Mouse (Mus musculus) embryonic facial prominence, embryonic 12.5 days (tissue): Measurements from ENCODE around the gene Cerkl. TPM values are rescaled to one million over a fixed set of nuclear protein-coding genes. Genes with fewer than 3 reads are reported as not detected.
A peak's percentile ranks its signal among the peaks of the same experiment; 100 is the strongest.

Source experiments
- ATAC-seq: fragments of 200-750 bp; cut with Nextera tagmentation; 2 replicates; pipeline ENCODE4 v1.8.0; 2017; ENCODE audit not compliant: insufficient number of reproducible peaks, insufficient read depth, low FRiP score, low TSS enrichment
- H3K27ac ChIP-seq: fragments of 300-500 bp; sonication (generic); 2 replicates; pipeline ENCODE4 v1.5.1; 2016; ENCODE audit warnings: mild to moderate bottlenecking
- H3K27me3 ChIP-seq: fragments of 300-500 bp; sonication (generic); 2 replicates; pipeline ENCODE4 v1.6.1; 2016; ENCODE audit warnings: mild to moderate bottlenecking, moderate library complexity
- H3K36me3 ChIP-seq: fragments of 300-500 bp; sonication (generic); 2 replicates; pipeline ENCODE4 v1.6.1; 2016; ENCODE audit warnings: mild to moderate bottlenecking
- H3K4me1 ChIP-seq: fragments of 300-500 bp; sonication (generic); 2 replicates; pipeline ENCODE4 v1.6.1; 2016
- H3K4me2 ChIP-seq: fragments of 300-500 bp; sonication (generic); replicated peaks from 2 replicates; pipeline ENCODE4 v1.6.1; 2016; ENCODE audit warnings: mild to moderate bottlenecking, moderate library complexity
- H3K4me3 ChIP-seq: fragments of 300-500 bp; sonication (generic); 2 replicates; pipeline ENCODE4 v1.5.1; 2016; ENCODE audit warnings: mild to moderate bottlenecking
- H3K9ac ChIP-seq: fragments of 300-500 bp; sonication (generic); 2 replicates; pipeline ENCODE4 v1.6.1; 2016; ENCODE audit warnings: mild to moderate bottlenecking, moderate library complexity
- H3K9me3 ChIP-seq: fragments of 300-500 bp; sonication (generic); 2 replicates; pipeline ENCODE4 v1.6.1; 2016; ENCODE audit warnings: mild to moderate bottlenecking, moderate library complexity
- WGBS: fragments of 180-500 bp; shearing (Covaris S2); methylation state at CpG from one replicate; pipeline ENCODE4 v1.1.7; 2016; 5-methylcytosine and 5-hydroxymethylcytosine counted together
- polyA plus RNA-seq: library from polyadenylated mRNA; unstranded; fragments of >200 nt; fragmentation: Nextera tagmentation; extraction: Ambion mirVana; gene quantifications from 2 replicates; pipeline ENCODE4 v1.2.1, GENCODE M21; 2016

Cerkl gene
- polyA plus RNA-seq, 1 experiment from 2014 or later = 2.0 TPM

- Histone ChIP-seq H3K27ac (no peak overlapping the region), H3K36me3 (no peaks in the 10 kb centered on the region), H3K4me2 (no peak overlapping the region), H3K27me3 (peaks cover 75% of the 10 kb centered on the region), H3K4me1 (0 out of 2 replicates have a peak, but pooled peaks cover 6% of the 10 kb centered on the region), H3K9ac (0 out of 2 replicates have a peak overlapping the region, but pooled peaks have one; percentile 15), H3K9me3 (no peaks in the 10 kb centered on the region), H3K4me3 (peak overlapping the region; percentile 36; the same call in 1 of the 2 replicates)
- no peak for ATAC-seq
- WGBS = 4% methylated on average over 10 of the region's 10 CpGs
Observed at GRCm38 (mm10) chr2:79455646-79456045, 939 bp downstream of the Cerkl start.

DNA sequence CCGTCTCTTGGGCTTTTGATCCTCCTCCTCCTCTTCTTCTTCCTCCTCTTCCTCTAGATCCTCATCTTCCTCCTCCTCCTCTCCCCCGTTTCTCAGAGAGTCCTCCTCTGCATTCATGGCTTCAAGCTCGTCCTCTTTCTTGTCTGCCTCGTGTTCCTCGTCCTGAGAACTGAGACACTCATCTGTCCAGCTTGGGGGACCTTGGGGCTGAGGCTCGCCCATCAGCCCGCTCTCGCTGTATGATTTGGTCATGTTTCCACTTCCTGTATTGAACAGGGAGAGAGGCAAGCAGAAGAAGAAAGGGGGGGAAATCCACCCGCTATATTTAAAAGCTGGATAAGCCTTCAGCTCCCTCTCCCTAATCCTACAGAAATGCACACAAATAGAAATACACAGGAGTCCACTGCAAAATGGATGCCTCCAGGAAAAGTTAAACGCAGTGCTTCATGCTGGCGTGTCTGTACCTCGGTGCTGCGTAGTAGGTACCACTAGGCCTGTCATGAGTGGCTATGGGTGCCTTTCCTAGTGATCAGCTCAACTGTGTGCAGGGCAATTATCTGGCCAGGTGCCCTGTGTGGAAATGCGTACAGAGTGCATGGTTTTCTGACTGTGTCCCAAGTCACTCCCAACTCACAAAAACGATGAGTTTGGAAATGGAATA, 1.7 kb downstream of the Cerkl start:
- Histone ChIP-seq H3K27ac (no peak overlapping the region), H3K4me3 (0 out of 2 replicates have a peak overlapping the region, but pooled peaks have one; percentile 33), H3K4me2 (peak overlapping the region; percentile 64; the same call in 1 of the 2 replicates), H3K9ac (no peak overlapping the region), H3K9me3 (no peaks in the 10 kb centered on the region), H3K36me3 (no peaks in the 10 kb centered on the region), H3K4me1 (0 out of 2 replicates have a peak, but pooled peaks cover 6% of the 10 kb centered on the region), H3K27me3 (peaks cover 69% of the 10 kb centered on the region)
- ATAC-seq = no peak
- 9% methylated on average over 15 of the region's 15 CpGs for WGBS

- peak overlapping the region; percentile 33 for H3K4me3 ChIP-seq
- H3K36me3 ChIP-seq = no peaks in the 10 kb centered on the region
- peaks cover 61% of the 10 kb centered on the region for H3K27me3 ChIP-seq
- H3K9me3 ChIP-seq = no peaks in the 10 kb centered on the region
- H3K4me2 ChIP-seq = peak overlapping the region; percentile 64
- H3K9ac ChIP-seq = no peak overlapping the region
- 0 out of 2 replicates have a peak, but pooled peaks cover 5% of the 10 kb centered on the region for H3K4me1 ChIP-seq
- 2% methylated on average over 55 of the region's 55 CpGs for WGBS
- H3K27ac ChIP-seq = no peak overlapping the region
- peak; percentile 64; the same call in 1 of the 2 replicates for ATAC-seq
Observed at GRCm38 (mm10) chr2:79453901-79454781, 2.4 kb downstream of the Cerkl start.

DNA sequence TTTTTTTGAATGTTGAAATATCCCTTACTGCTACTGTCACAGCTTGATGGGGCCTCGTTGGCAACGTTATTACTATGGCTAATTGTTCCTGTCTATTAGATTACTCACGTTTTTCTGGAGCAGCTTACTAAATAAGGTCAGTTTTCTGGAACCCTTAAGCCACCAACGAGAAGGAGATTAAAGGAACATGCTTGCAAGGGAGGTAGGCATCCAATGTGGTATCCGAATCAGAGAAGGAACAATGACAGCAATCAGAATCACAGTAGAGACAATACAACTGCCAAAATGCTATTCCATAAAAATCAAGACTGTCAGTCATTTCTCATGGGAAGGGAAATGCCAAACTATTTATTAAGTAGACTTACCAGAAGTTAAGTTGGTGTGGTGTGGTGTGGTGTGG, 5.1 kb downstream of the Cerkl start:
- Histone ChIP-seq H3K27me3 (peaks cover 34% of the 10 kb centered on the region), H3K27ac (no peak overlapping the region), H3K4me1 (0 out of 2 replicates have a peak, but pooled peaks cover 3% of the 10 kb centered on the region), H3K4me2 (no peak overlapping the region), H3K9me3 (no peaks in the 10 kb centered on the region), H3K9ac (no peak overlapping the region), H3K4me3 (no peak overlapping the region), H3K36me3 (no peaks in the 10 kb centered on the region)
- ATAC-seq = no peak
- 48% methylated on average over 5 of the region's 5 CpGs for WGBS

DNA sequence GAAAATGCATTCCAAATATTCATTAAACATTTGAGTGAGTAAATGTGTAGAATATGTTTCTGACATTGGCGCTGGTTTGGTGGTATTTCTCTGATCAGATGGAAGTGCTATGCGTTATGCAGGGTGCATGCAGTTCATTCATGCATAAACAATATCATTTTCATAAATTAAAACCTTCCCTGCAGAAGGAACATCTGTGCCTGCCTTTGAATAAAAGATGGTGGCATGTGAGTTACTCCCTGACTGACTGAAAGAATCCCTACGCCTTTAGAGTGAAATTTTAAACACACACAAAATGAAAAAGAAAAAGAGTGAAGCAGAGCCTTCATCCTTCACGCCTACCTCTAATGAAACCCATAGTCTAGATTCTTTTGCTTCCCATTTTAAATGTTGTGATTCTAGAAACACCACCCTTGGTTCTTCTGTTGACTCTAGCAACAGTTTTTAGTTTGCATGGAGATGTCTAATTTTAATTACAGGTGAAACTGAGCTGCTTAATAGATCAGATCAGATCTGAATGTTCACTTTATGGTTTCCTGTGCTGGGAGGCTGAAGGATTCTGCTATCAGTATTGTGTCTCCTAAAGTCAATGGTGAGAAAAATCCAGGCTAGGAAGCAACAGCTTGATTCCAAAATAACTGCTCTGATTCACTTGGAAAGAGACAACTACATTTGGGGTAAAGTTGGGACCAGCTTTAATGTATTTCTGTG, 5.7 kb downstream of the Cerkl start:
- Histone ChIP-seq H3K9me3 (no peaks in the 10 kb centered on the region), H3K27ac (no peak overlapping the region), H3K4me3 (no peak overlapping the region), H3K4me2 (no peak overlapping the region), H3K36me3 (no peaks in the 10 kb centered on the region), H3K4me1 (0 out of 2 replicates have a peak, but pooled peaks cover 3% of the 10 kb centered on the region), H3K27me3 (peaks cover 28% of the 10 kb centered on the region), H3K9ac (no peak overlapping the region)
- WGBS = 58% methylated on average over 4 of the region's 4 CpGs
- ATAC-seq = no peak

DNA sequence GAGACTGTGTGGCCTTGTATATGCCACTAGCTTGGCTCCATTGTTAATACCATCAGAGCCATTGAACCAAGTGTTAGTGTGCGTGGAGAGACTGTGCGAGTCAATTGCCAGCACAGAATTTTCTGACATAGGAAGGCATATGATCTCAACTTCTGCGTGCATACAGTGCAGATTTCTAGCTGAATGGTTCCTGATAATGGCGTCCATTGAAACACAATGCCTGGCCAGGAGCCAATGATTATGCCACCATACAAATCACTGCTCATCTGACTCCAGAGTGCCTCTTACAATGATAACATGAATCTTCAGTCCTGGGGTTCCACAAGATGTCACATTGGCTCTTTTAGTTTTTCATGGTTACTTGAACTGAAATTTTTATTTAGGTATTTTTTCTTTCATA, 7.2 kb downstream of the Cerkl start:
- H3K27ac ChIP-seq = no peak overlapping the region
- no peak overlapping the region for H3K4me2 ChIP-seq
- no peak overlapping the region for H3K4me3 ChIP-seq
- peaks cover 13% of the 10 kb centered on the region for H3K27me3 ChIP-seq
- 0 out of 2 replicates have a peak, but pooled peaks cover 3% of the 10 kb centered on the region for H3K4me1 ChIP-seq
- H3K36me3 ChIP-seq = no peaks in the 10 kb centered on the region
- no peak overlapping the region for H3K9ac ChIP-seq
- ATAC-seq = no peak
- 68% methylated on average over 4 of the region's 4 CpGs for WGBS
- no peaks in the 10 kb centered on the region for H3K9me3 ChIP-seq

DNA sequence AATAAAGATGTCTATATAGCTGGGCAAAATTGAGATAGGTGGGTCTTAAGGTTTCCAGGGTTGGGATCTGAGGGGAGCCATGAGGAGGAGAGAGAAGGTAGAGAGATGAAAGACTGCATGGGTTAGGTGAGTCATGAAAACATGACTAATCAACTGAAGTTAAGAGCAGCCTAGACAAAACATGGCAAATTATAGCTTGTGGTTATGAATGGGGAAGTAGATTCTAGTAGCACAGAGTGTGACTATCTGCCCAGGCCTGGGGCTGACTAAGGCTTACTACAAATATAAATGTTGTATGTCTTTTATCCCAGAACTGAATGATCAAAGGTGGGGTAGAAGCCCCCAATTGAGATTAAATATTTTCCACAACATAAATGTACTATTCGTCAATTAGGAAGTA, 9.4 kb downstream of the Cerkl start:
- Histone ChIP-seq H3K4me3 (no peak overlapping the region), H3K27me3 (peaks cover 5% of the 10 kb centered on the region; the same call in 1 of the 2 replicates), H3K9me3 (no peaks in the 10 kb centered on the region), H3K9ac (no peak overlapping the region), H3K36me3 (no peaks in the 10 kb centered on the region), H3K4me1 (no peaks in the 10 kb centered on the region), H3K27ac (no peak overlapping the region), H3K4me2 (no peak overlapping the region)
- no peak for ATAC-seq
- WGBS = 81% methylated on average over 1 of the region's 1 CpGs

DNA sequence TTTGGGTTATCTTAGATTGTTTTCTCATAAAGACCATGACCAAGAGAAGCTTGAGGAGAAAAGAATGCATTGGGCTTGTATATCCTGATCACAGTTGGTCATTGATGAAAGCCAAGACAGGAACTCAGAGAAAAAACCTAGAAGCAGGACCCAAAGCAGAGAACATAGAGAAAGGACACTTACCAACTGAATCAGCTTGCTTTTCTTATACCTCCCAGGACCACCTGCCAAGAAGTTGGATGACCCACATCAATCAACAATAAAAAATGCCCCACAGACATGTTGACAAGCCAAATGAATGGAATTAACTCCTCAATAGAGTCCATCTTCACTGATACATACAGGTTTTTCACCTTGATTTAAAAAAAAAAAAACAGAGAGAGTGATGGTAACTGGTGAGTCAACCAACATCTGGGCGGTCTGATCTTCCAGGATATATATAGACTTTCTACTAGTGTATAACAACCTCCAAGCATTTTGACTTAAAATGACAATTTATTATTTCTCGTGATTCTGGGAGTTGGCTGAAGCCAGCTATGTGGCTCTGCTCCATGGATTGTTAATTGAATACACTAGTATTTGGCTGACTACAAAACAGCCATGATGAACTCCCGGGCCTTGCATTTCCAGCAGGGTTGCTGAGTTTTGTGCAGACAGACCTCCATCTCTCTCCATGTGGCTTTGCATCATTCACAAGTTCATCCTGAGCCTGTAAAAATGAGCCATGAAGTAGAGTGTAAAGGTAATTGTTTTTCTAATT, 12.5 kb downstream of the Cerkl start:
- WGBS = 82% methylated on average over 3 of the region's 3 CpGs

GRCm38 (mm10) chr2:79443401-79443800, 13.2 kb downstream of the Cerkl start:
- 88% methylated on average over 2 of the region's 2 CpGs for WGBS
- Histone ChIP-seq H3K27ac (no peak overlapping the region), H3K9me3 (no peaks in the 10 kb centered on the region), H3K9ac (no peak overlapping the region), H3K36me3 (no peaks in the 10 kb centered on the region), H3K4me3 (no peak overlapping the region), H3K27me3 (no peaks in the 10 kb centered on the region), H3K4me2 (no peak overlapping the region), H3K4me1 (no peaks in the 10 kb centered on the region)
- ATAC-seq = no peak

More for the DNA sequence above, 12.5 kb downstream of the Cerkl start:
- H3K4me3 ChIP-seq = no peak overlapping the region
- H3K36me3 ChIP-seq = no peaks in the 10 kb centered on the region
- H3K4me1 ChIP-seq = no peaks in the 10 kb centered on the region
- ATAC-seq = no peak
- H3K9ac ChIP-seq = no peak overlapping the region
- no peaks in the 10 kb centered on the region for H3K9me3 ChIP-seq
- H3K27me3 ChIP-seq = no peaks in the 10 kb centered on the region
- H3K4me2 ChIP-seq = no peak overlapping the region
- no peak overlapping the region for H3K27ac ChIP-seq

- ATAC-seq = no peak
- no peak overlapping the region for H3K4me3 ChIP-seq
- H3K27ac ChIP-seq = no peak overlapping the region
- no peaks in the 10 kb centered on the region for H3K9me3 ChIP-seq
- H3K27me3 ChIP-seq = no peaks in the 10 kb centered on the region
- no peak overlapping the region for H3K9ac ChIP-seq
- H3K4me2 ChIP-seq = no peak overlapping the region
- H3K4me1 ChIP-seq = no peaks in the 10 kb centered on the region
- WGBS = 73% methylated on average over 6 of the region's 6 CpGs
- H3K36me3 ChIP-seq = no peaks in the 10 kb centered on the region
Observed at GRCm38 (mm10) chr2:79442906-79443305, 13.7 kb downstream of the Cerkl start.

GRCm38 (mm10) chr2:79442227-79442626, 14.4 kb downstream of the Cerkl start:
- H3K27me3 ChIP-seq = no peaks in the 10 kb centered on the region
- WGBS = 95% methylated on average over 2 of the region's 2 CpGs
- no peak for ATAC-seq
- no peaks in the 10 kb centered on the region for H3K36me3 ChIP-seq
- H3K4me2 ChIP-seq = no peak overlapping the region
- no peaks in the 10 kb centered on the region for H3K9me3 ChIP-seq
- no peak overlapping the region for H3K27ac ChIP-seq
- H3K4me3 ChIP-seq = no peak overlapping the region
- no peak overlapping the region for H3K9ac ChIP-seq
- H3K4me1 ChIP-seq = no peaks in the 10 kb centered on the region
